Mouse (Mus musculus) limb, embryonic 14.5 days (tissue): ENCODE results near the gene Fam83g. TPM values are rescaled to one million over a fixed set of nuclear protein-coding genes. Genes with fewer than 3 reads are reported as not detected.

Experiments
- ATAC-seq: fragments of 200-750 bp; cut with Nextera tagmentation; 2 replicates; pipeline ENCODE4 v1.8.0; 2017; ENCODE audit warnings: low read depth, moderate number of reproducible peaks, moderate TSS enrichment; ENCODE audit not compliant: low FRiP score
- DNase-seq: peaks from one replicate; pipeline ENCODE4 v3.0.0-alpha.2; 2015; ENCODE audit warnings: low spot score
- H3K27ac ChIP-seq: fragments of 300-500 bp; sonication (generic); replicated peaks from 2 replicates; pipeline ENCODE4 v1.5.1; 2014; ENCODE audit warnings: low read depth, mild to moderate bottlenecking, low read length, moderate library complexity, mixed read lengths
- H3K27me3 ChIP-seq: fragments of 300-500 bp; sonication (generic); 2 replicates; pipeline ENCODE4 v1.6.1; 2014; ENCODE audit warnings: low read length, mixed read lengths; ENCODE audit not compliant: control insufficient read depth, insufficient read depth
- H3K36me3 ChIP-seq: fragments of 300-500 bp; sonication (generic); 2 replicates; pipeline ENCODE4 v1.6.1; 2014; ENCODE audit warnings: mild to moderate bottlenecking, low read length, moderate library complexity, mixed read lengths; ENCODE audit not compliant: control insufficient read depth, insufficient read depth
- H3K4me1 ChIP-seq: fragments of 300-500 bp; sonication (generic); 2 replicates; pipeline ENCODE4 v1.6.1; 2014; ENCODE audit warnings: antibody characterized with exemption, low read length, mixed read lengths; ENCODE audit not compliant: control insufficient read depth, insufficient read depth
- H3K4me2 ChIP-seq: fragments of 300-500 bp; sonication (generic); replicated peaks from 2 replicates; pipeline ENCODE4 v1.6.1; 2014; ENCODE audit warnings: low read depth, mild to moderate bottlenecking, low read length, moderate library complexity; ENCODE audit not compliant: severe bottlenecking
- H3K4me3 ChIP-seq: fragments of 300-500 bp; sonication (generic); replicated peaks from 2 replicates; pipeline ENCODE4 v1.5.1; 2014; ENCODE audit warnings: low read length
- H3K9ac ChIP-seq: fragments of 300-500 bp; sonication (generic); 2 replicates; pipeline ENCODE4 v1.6.1; 2014; ENCODE audit warnings: mild to moderate bottlenecking, low read depth, low read length, moderate library complexity; ENCODE audit not compliant: severe bottlenecking
- H3K9me3 ChIP-seq: fragments of 300-500 bp; sonication (generic); 2 replicates; pipeline ENCODE4 v1.6.1; 2016; ENCODE audit warnings: low read length; ENCODE audit not compliant: control insufficient read depth
- POLR2A ChIP-seq: fragments of 200-500 bp; IDR thresholded peaks from 2 replicates; pipeline ENCODE4 v1.8.0; 2012; ENCODE audit warnings: inconsistent platforms, mild to moderate bottlenecking, moderate library complexity, borderline replicate concordance; ENCODE audit not compliant: insufficient read depth, insufficient read length; ENCODE audit errors: extremely low read depth
- WGBS: fragments of 180-500 bp; shearing (Covaris S2); extraction: QIAGEN DNeasy Blood & Tissue Kit; methylation state at CpG from one replicate; pipeline ENCODE4 v1.1.7; 2014; 5-methylcytosine and 5-hydroxymethylcytosine counted together
- polyA plus RNA-seq, 2 experiments: library from polyadenylated mRNA; depleted of rRNA in 1 of 2; stranded (reverse) in 1 of 2; unstranded in 1 of 2; fragments of >200 nt; fragmentation: Nextera tagmentation in 1 of 2; extraction: Ambion mirVana in 1 of 2; gene quantifications; 2 replicates each; pipeline versions ENCODE4 v1.2.1 to v1.2.3; 2012 to 2014

The Fam83g gene
- polyA plus RNA-seq, 2 experiments = 2.1 to 2.8 TPM

DNA sequence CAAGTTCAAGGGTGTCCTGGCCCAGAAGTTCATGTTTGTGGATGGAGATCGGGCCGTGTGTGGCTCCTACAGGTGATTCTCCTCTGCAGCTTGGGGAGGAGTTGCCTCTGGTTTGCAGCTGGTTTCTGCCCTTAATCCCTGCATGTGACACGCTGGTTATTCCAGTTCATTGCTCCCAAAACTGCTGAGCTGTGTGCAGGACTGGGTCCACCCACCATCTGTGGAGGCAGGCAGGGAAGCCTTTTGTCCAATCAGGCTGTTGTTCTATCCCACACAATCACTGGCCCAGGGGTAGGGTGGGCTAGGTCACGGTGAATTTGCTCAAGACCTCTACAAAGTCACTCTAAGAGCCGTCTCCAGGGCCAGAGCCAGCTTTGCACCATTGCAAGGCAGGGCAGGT is 17.8 kb downstream of the Fam83g start:
- no peak overlapping the region for H3K4me2 ChIP-seq
- no peak overlapping the region for H3K9ac ChIP-seq
- H3K27ac ChIP-seq = no peak overlapping the region
- no peaks in the 10 kb centered on the region for H3K9me3 ChIP-seq
- 69% methylated on average over 5 of the region's 5 CpGs for WGBS
- no peaks in the 10 kb centered on the region for H3K4me1 ChIP-seq
- ATAC-seq = no peak
- H3K36me3 ChIP-seq = no peaks in the 10 kb centered on the region
- no peak for TF ChIP-seq POLR2A
- no peak overlapping the region for H3K4me3 ChIP-seq
- H3K27me3 ChIP-seq = no peaks in the 10 kb centered on the region
- DNase-seq = no peak

DNA sequence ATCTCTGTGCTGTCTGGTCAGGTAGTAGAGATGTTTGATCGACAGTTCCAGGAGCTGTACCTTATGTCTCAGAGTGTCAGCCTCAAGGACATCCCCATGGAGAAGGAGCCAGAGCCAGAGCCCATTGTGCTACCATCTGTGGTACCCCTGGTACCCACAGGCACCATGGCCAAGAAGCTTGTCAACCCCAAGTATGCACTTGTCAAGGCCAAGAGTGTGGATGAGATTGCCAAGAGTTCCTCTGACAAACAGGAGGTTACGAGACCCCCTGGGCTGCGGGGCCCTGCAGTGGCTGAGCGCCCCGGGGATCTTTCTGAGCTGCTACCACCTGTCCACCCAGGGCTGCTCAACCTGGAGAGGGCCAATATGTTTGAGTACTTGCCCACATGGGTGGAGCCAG is 18.6 kb downstream of the Fam83g start:
- no peaks in the 10 kb centered on the region for H3K27me3 ChIP-seq
- no peak for ATAC-seq
- WGBS = 95% methylated on average over 5 of the region's 5 CpGs
- H3K4me3 ChIP-seq = no peak overlapping the region
- H3K9me3 ChIP-seq = no peaks in the 10 kb centered on the region
- DNase-seq = no peak
- no peak for TF ChIP-seq POLR2A
- no peak overlapping the region for H3K27ac ChIP-seq
- no peaks in the 10 kb centered on the region for H3K4me1 ChIP-seq
- no peaks in the 10 kb centered on the region for H3K36me3 ChIP-seq
- H3K9ac ChIP-seq = no peak overlapping the region
- H3K4me2 ChIP-seq = no peak overlapping the region

DNA sequence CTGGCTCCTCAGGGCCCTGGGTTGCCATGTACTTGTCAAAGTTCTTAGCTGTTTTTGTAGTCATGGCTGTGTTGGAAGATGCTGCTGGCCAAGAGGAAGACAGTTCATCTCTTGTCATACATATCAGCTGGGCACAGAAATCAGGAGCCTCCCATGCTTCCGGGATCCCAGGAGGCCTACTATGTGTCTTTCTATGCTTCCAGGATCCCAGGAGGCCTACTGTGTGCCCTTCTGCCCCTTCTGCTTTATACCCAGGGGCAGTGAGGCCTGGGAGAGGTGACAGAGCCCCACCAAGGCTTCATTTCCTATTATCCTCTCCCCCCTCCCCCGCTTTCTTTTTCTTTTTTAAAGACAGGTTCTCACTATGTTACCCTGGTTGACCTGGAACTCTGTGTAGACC is 21.7 kb downstream of the Fam83g start:
- Histone ChIP-seq H3K36me3 (no peaks in the 10 kb centered on the region), H3K27ac (no peak overlapping the region), H3K9ac (no peak overlapping the region), H3K4me2 (no peak overlapping the region), H3K9me3 (no peaks in the 10 kb centered on the region), H3K4me1 (no peaks in the 10 kb centered on the region), H3K27me3 (no peaks in the 10 kb centered on the region), H3K4me3 (no peak overlapping the region)
- DNase-seq (no peak), ATAC-seq (no peak)
- 91% methylated on average over 2 of the region's 2 CpGs for WGBS
- TF ChIP-seq POLR2A = no peak

DNA sequence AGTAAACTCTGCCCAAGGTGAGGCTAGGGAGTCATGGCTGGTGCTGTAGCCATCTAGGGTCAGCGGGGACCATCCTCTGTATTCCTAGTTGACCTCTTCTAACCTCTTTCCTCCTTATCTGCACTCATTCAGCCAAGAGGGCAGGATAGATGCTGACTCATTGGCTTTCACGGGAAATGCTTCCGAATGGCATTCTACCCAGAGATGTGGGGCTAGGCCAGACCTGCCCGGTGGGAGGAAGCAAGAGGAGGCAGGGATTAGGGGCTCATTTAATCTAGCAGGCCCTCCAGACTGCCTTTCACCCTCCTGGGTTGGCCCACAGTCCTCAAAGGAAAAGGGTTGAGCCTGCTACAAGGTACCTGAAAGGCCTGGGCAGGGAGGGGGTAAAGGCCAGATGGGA is 22.3 kb downstream of the Fam83g start:
- Histone ChIP-seq H3K9me3 (no peaks in the 10 kb centered on the region), H3K36me3 (no peaks in the 10 kb centered on the region), H3K4me2 (no peak overlapping the region), H3K27me3 (no peaks in the 10 kb centered on the region), H3K27ac (no peak overlapping the region), H3K4me1 (no peaks in the 10 kb centered on the region), H3K4me3 (no peak overlapping the region), H3K9ac (no peak overlapping the region)
- ATAC-seq (no peak), DNase-seq (no peak)
- WGBS = 67% methylated on average over 4 of the region's 4 CpGs
- no peak for TF ChIP-seq POLR2A

DNA sequence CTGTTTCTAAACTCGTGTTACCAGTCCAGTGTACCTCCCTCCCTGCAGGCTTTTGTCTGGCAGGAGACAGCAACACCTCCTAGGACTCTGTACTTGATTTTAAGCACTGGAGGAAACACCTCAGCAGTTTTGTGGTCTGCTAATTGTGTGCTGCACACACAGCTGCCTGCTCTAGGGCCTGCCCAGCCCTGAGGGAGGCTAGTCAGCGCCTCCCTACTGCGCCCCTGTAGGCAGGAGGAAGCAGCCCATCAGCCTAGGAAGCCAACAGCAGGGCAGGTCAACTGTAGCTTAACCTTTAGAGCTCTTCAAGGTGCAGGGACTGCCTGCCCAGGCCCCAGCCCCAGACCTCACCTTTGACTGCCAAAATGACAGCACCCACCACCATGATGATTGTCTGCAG is 25.0 kb downstream of the Fam83g start:
- H3K27me3 ChIP-seq = no peaks in the 10 kb centered on the region
- DNase-seq (no peak), ATAC-seq (no peak)
- H3K9ac ChIP-seq = peak overlapping the region; percentile 5; the same call in 1 of the 2 replicates
- no peak for TF ChIP-seq POLR2A
- H3K36me3 ChIP-seq = no peaks in the 10 kb centered on the region
- H3K27ac ChIP-seq = no peak overlapping the region
- H3K4me3 ChIP-seq = no peak overlapping the region
- WGBS = 28% methylated on average over 3 of the region's 3 CpGs
- H3K9me3 ChIP-seq = no peaks in the 10 kb centered on the region
- no peak overlapping the region for H3K4me2 ChIP-seq
- H3K4me1 ChIP-seq = no peaks in the 10 kb centered on the region
